Mouse (Mus musculus): ENCODE results near the gene Otub1. TPM values are rescaled to one million over a fixed set of nuclear protein-coding genes. Genes with fewer than 3 reads are reported as not detected.

The Otub1 gene
- total and polyA plus RNA-seq, 3 experiments, result 130 to 139 (median 138) TPM

- no peak for DNase-seq
Observed at GRCm38 (mm10) chr19:7176041-7176696, 29.9 kb downstream of the Otub1 start.

GRCm38 (mm10) chr19:7172051-7172866, 33.9 kb downstream of the Otub1 start:
- DNase-seq, result no peak

DNA sequence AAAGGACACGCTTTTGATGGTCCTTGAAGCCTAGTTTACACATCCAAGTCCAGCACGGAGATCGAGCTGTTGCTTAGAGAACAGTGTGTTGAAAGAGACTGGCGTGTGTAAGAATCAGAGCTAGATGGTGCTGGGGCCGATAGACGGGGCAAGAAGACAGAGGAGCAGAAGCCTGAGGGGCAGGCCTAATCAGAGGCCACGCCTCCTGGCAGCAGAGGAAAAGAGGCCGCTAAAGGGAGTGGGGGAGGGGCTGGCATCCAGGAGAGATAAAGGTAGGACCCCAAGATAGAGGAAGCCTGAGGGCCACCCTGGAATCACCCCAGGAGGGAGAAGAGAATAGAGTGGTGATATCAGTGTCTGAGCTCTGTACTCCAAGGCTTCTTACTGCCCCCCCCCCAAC, 34.7 kb downstream of the Otub1 start:
- DNase-seq, result peak; percentile 26

DNA sequence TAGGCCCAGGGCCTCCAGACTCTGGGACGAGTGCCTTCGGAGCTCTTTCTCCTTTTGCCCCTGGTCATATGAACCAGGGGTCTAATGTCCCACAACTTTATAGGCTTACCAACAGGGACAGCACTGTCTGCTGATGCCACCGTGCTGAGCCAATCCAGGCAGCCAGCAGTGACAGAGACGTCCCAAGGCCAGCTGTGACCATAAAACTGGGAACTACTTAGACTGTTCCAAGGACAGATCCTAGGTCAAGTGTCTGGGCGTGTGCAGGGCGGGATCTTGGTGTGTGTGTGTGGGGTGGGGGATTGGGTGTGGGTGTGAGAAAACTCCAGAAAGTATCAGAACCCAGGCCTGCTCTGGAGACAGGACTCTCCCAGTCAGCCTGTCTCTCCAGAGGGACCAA, 35.2 kb downstream of the Otub1 start:
- peak; percentile 64 for DNase-seq

- DNase-seq, result peak; percentile 46
Observed at GRCm38 (mm10) chr19:7168423-7168822, 37.7 kb downstream of the Otub1 start.

- DNase-seq, result no peak
Observed at GRCm38 (mm10) chr19:7166767-7167166, 39.3 kb downstream of the Otub1 start.

DNA sequence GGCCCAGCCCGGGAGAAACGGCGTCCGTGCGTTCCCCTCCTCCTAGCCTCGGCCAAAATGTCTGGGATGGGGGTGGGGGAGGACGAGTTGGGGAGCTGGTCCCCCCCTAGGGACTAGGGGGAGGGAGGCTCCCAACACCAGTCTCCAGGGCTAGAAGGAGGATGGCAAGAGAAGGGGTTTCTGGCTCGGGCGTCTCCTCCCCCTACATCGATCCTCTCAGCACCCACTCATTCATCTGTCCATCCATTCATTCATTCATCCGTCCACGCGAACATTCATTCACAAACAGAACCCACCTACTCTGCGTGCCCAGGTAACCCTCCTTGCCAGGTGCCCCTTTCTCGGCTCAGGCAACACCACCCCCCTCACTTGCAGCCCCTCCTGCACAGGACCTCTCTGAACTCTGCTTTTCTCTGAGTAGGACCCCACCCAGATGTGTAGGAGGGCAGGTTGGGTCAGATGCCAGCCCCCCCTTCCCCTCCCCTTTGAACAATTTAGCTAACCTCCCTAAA, 39.9 kb downstream of the Otub1 start:
- no peak for DNase-seq

- peak; percentile 55 for DNase-seq
Observed at GRCm38 (mm10) chr19:7165509-7166199, 40.5 kb downstream of the Otub1 start.

GRCm38 (mm10) chr19:7164820-7165323, 41.2 kb downstream of the Otub1 start:
- DNase-seq, result peak; percentile 43

GRCm38 (mm10) chr19:7164238-7164637, 41.9 kb downstream of the Otub1 start:
- no peak for DNase-seq

- no peak for DNase-seq
Observed at GRCm38 (mm10) chr19:7161064-7161463, 45.1 kb downstream of the Otub1 start.

- no peak for DNase-seq
Observed at GRCm38 (mm10) chr19:7160151-7160906, 45.8 kb downstream of the Otub1 start.

DNA sequence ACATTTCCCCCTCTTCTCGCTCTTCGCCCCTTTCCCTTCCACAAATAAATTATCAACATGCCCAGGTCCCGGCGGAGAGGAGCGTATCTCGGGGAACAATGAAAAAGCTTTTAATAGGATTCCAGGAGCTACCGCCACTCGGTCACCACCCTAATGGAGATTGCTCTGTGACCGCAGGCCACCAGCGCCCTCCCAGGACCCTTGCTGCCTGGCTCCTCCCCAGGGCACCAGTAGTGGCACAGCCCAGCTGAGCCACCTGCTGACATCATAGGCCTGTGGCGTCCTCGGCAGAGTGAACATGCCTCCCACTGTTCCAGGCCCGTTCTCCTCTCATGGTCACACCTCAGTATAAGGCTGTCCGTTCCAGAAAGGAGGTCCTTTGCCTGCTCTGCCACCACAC, 48.4 kb downstream of the Otub1 start:
- DNase-seq, result no peak

DNA sequence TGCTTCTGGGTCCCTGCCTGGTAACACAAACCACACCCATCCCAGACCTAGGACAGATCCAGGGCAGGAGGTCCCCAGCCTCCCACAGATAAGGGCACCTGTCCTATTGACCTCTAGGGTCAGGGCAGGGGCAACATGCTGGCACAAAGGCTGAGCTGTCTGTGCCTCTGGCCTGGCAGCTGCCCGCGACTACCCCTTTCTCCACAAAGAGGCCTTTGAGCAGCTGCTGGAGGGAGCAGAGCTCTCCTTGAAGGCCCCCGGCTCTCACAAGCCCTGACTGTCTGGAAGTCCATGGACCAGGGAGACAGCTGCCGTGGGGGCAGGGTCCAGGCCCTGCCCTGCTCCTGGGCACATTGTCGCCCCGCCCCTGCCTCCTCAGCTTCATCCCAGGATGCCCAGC, 50.9 kb downstream of the Otub1 start:
- no peak for DNase-seq

DNA sequence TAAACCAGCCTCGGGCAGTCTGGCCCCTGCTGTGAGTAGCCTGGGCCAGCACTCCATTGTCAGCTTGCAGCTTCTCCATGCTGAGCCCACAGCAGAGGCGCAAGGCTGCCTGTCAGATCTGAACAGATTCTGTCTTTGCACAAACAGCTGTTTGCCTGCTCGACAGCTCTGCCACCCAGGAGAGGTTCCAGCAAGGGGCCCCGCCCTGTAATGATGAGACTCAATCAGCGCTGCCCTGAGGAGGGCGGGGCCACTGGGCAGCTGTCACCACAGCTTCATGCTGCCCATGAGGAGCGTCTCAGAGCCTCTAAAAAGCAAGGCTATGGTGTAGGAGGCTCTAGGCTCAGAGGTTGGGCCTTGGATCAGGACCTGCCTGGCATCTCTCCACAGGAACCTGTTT, 52.9 kb downstream of the Otub1 start:
- peak; percentile 27 for DNase-seq

GRCm38 (mm10) chr19:7151927-7152653, 54.0 kb downstream of the Otub1 start:
- DNase-seq, result no peak

- DNase-seq, result no peak
Observed at GRCm38 (mm10) chr19:7151300-7151926, 54.7 kb downstream of the Otub1 start.

DNA sequence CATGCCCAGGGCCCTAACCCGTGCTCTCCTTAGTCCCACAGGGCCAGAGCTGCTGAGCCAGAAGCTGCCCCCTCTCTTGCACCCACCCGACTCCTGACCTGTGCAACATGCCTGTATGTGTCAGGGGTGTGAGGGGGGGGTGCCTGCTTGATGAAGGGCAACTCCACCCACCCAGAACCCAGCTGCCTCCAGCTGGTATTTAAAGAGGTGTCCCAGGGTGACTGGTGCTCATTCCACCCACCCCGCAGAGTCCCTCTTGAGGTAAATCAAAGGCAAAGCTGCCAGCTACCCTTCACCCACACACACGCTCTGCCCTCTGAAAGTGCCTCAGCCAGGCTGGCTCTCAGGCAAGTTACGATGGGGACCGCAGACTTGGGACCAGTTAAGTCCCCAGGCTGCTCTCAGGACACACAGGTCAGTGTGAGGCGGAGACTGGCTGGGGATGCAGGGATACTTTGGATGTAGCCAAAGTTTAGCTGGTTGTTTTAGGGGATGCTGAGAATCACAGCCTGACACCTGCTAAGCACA, 56.9 kb downstream of the Otub1 start:
- DNase-seq, result no peak

- no peak for DNase-seq
Observed at GRCm38 (mm10) chr19:7148541-7149085, 57.5 kb downstream of the Otub1 start.
